Mouse (Mus musculus) hindbrain, embryonic 15.5 days (tissue): ENCODE results near the gene Zcchc14. TPM values are rescaled to one million over a fixed set of nuclear protein-coding genes. Genes with fewer than 3 reads are reported as not detected.

Source experiments
- ATAC-seq: fragments of 200-750 bp; cut with Nextera tagmentation; 2 replicates; pipeline ENCODE4 v1.8.0; 2017; ENCODE audit warnings: low read depth, moderate number of reproducible peaks, moderate TSS enrichment; ENCODE audit not compliant: low FRiP score
- H3K27ac ChIP-seq: fragments of 300-500 bp; sonication (generic); replicated peaks from 2 replicates; pipeline ENCODE4 v1.5.1; 2015; ENCODE audit warnings: mild to moderate bottlenecking, inconsistent platforms
- H3K27me3 ChIP-seq: fragments of 300-500 bp; sonication (generic); 2 replicates; pipeline ENCODE4 v1.6.1; 2015; ENCODE audit warnings: control low read depth, inconsistent platforms
- H3K36me3 ChIP-seq: fragments of 300-500 bp; sonication (generic); 2 replicates; pipeline ENCODE4 v1.6.1; 2015; ENCODE audit warnings: control low read depth, inconsistent platforms
- H3K4me1 ChIP-seq: fragments of 300-500 bp; sonication (generic); replicated peaks from 2 replicates; pipeline ENCODE4 v1.6.1; 2015; ENCODE audit warnings: control low read depth, inconsistent platforms
- H3K4me2 ChIP-seq: fragments of 300-500 bp; sonication (generic); 2 replicates; pipeline ENCODE4 v1.6.1; 2015; ENCODE audit warnings: moderate library complexity, mild to moderate bottlenecking, inconsistent platforms
- H3K4me3 ChIP-seq: fragments of 300-500 bp; sonication (generic); 2 replicates; pipeline ENCODE4 v1.5.1; 2015; ENCODE audit warnings: mild to moderate bottlenecking, inconsistent platforms
- H3K9ac ChIP-seq: fragments of 300-500 bp; sonication (generic); 2 replicates; pipeline ENCODE4 v1.6.1; 2015; ENCODE audit warnings: inconsistent platforms
- H3K9me3 ChIP-seq: fragments of 300-500 bp; sonication (generic); 2 replicates; pipeline ENCODE4 v1.6.1; 2016; ENCODE audit warnings: control low read depth, inconsistent platforms
- whole genome bisulfite sequencing: fragments of 180-500 bp; shearing (Covaris S2); methylation state at CpG from one replicate; pipeline ENCODE4 v1.1.7; 2015; 5-methylcytosine and 5-hydroxymethylcytosine counted together
- polyA plus RNA-seq: library from polyadenylated mRNA; unstranded; fragments of >200 nt; fragmentation: Nextera tagmentation; extraction: Ambion mirVana; gene quantifications from 2 replicates; pipeline ENCODE4 v1.2.1, GENCODE M21; 2015

Zcchc14 gene
- polyA plus RNA-seq, 1 experiment from 2014 or later: 21.6 TPM

- Histone ChIP-seq H3K27ac (no peak overlapping the region), H3K4me1 (peaks cover 10% of the 10 kb centered on the region), H3K9me3 (no peaks in the 10 kb centered on the region), H3K9ac (no peak overlapping the region), H3K4me2 (no peak overlapping the region), H3K36me3 (no peaks in the 10 kb centered on the region), H3K4me3 (no peak overlapping the region), H3K27me3 (no peaks in the 10 kb centered on the region)
- WGBS: 84% methylated on average over 18 of the region's 18 CpGs
- ATAC-seq: no peak
Measured at GRCm38 (mm10) chr8:121661631-121662357, 9.1 kb upstream of the Zcchc14 start.

GRCm38 (mm10) chr8:121660602-121661001 lies 7.9 kb upstream of the Zcchc14 start:
- 72% methylated on average over 15 of the region's 15 CpGs for WGBS
- Histone ChIP-seq H3K4me3 (no peak overlapping the region), H3K27ac (no peak overlapping the region), H3K4me2 (no peak overlapping the region), H3K36me3 (no peaks in the 10 kb centered on the region), H3K4me1 (peaks cover 8% of the 10 kb centered on the region), H3K9ac (no peak overlapping the region), H3K27me3 (no peaks in the 10 kb centered on the region), H3K9me3 (no peaks in the 10 kb centered on the region)
- no peak for ATAC-seq

GRCm38 (mm10) chr8:121654966-121655494 lies 2.3 kb upstream of the Zcchc14 start:
- peaks cover 28% of the 10 kb centered on the region for H3K4me1 ChIP-seq
- 82% methylated on average over 14 of the region's 14 CpGs for WGBS
- ATAC-seq: no peak
- H3K9me3 ChIP-seq: no peaks in the 10 kb centered on the region
- H3K4me3 ChIP-seq: no peak overlapping the region
- H3K9ac ChIP-seq: no peak overlapping the region
- no peak overlapping the region for H3K4me2 ChIP-seq
- H3K36me3 ChIP-seq: no peaks in the 10 kb centered on the region
- peak overlapping the region; percentile 99; the same call in 1 of the 2 replicates for H3K27ac ChIP-seq
- H3K27me3 ChIP-seq: no peaks in the 10 kb centered on the region

GRCm38 (mm10) chr8:121654131-121654530 lies 1.4 kb upstream of the Zcchc14 start:
- WGBS: 78% methylated on average over 4 of the region's 4 CpGs
- Histone ChIP-seq H3K9me3 (no peaks in the 10 kb centered on the region), H3K4me2 (peak overlapping the region; percentile 96), H3K36me3 (no peaks in the 10 kb centered on the region), H3K27ac (peak overlapping the region; percentile 99), H3K9ac (peak overlapping the region; percentile 90), H3K27me3 (no peaks in the 10 kb centered on the region), H3K4me1 (peaks cover 37% of the 10 kb centered on the region), H3K4me3 (peak overlapping the region; percentile 77)
- no peak for ATAC-seq

- ATAC-seq: no peak
- peak overlapping the region; percentile 96 for H3K4me2 ChIP-seq
- peak overlapping the region; percentile 90 for H3K9ac ChIP-seq
- peaks cover 44% of the 10 kb centered on the region for H3K4me1 ChIP-seq
- no peaks in the 10 kb centered on the region for H3K27me3 ChIP-seq
- no peaks in the 10 kb centered on the region for H3K9me3 ChIP-seq
- under 1% methylated on average over 31 of the region's 31 CpGs for WGBS
- peak overlapping the region; percentile 99 for H3K27ac ChIP-seq
- peak overlapping the region; percentile 77 for H3K4me3 ChIP-seq
- no peaks in the 10 kb centered on the region for H3K36me3 ChIP-seq
Measured at GRCm38 (mm10) chr8:121653340-121654019, 779 bp upstream of the Zcchc14 start.

GRCm38 (mm10) chr8:121651874-121652361 lies 783 bp downstream of the Zcchc14 start:
- peak overlapping the region; percentile 73 for H3K4me2 ChIP-seq
- peak overlapping the region; percentile 74 for H3K9ac ChIP-seq
- H3K9me3 ChIP-seq: no peaks in the 10 kb centered on the region
- no peaks in the 10 kb centered on the region for H3K36me3 ChIP-seq
- H3K27ac ChIP-seq: peak overlapping the region; percentile 71
- H3K4me3 ChIP-seq: peak overlapping the region; percentile 65
- no peaks in the 10 kb centered on the region for H3K27me3 ChIP-seq
- WGBS: under 1% methylated on average over 42 of the region's 56 CpGs
- H3K4me1 ChIP-seq: peaks cover 59% of the 10 kb centered on the region
- ATAC-seq: no peak

GRCm38 (mm10) chr8:121651308-121651873 lies 1.3 kb downstream of the Zcchc14 start:
- 7% methylated on average over 43 of the region's 47 CpGs for WGBS
- Histone ChIP-seq H3K9ac (peak overlapping the region; percentile 74), H3K27ac (peak overlapping the region; percentile 71), H3K36me3 (no peaks in the 10 kb centered on the region), H3K4me1 (peaks cover 65% of the 10 kb centered on the region), H3K4me3 (peak overlapping the region; percentile 65), H3K27me3 (no peaks in the 10 kb centered on the region), H3K9me3 (no peaks in the 10 kb centered on the region), H3K4me2 (peak overlapping the region; percentile 73)
- no peak for ATAC-seq

- peaks cover 72% of the 10 kb centered on the region for H3K4me1 ChIP-seq
- peak overlapping the region; percentile 74 for H3K9ac ChIP-seq
- no peaks in the 10 kb centered on the region for H3K36me3 ChIP-seq
- H3K9me3 ChIP-seq: no peaks in the 10 kb centered on the region
- peak overlapping the region; percentile 65 for H3K4me3 ChIP-seq
- no peaks in the 10 kb centered on the region for H3K27me3 ChIP-seq
- peak overlapping the region; percentile 71; the same call in 1 of the 2 replicates for H3K27ac ChIP-seq
- no peak for ATAC-seq
- peak overlapping the region; percentile 73 for H3K4me2 ChIP-seq
- WGBS: 53% methylated on average over 20 of the region's 20 CpGs
Measured at GRCm38 (mm10) chr8:121650389-121651307, 2.1 kb downstream of the Zcchc14 start.

- peaks cover 78% of the 10 kb centered on the region for H3K4me1 ChIP-seq
- H3K4me2 ChIP-seq: peak overlapping the region; percentile 73
- ATAC-seq: no peak
- no peaks in the 10 kb centered on the region for H3K36me3 ChIP-seq
- H3K4me3 ChIP-seq: peak overlapping the region; percentile 65
- 20% methylated on average over 10 of the region's 10 CpGs for WGBS
- H3K27ac ChIP-seq: no peak overlapping the region
- peak overlapping the region; percentile 74 for H3K9ac ChIP-seq
- no peaks in the 10 kb centered on the region for H3K27me3 ChIP-seq
- H3K9me3 ChIP-seq: no peaks in the 10 kb centered on the region
Measured at GRCm38 (mm10) chr8:121649904-121650303, 2.8 kb downstream of the Zcchc14 start.

- H3K4me1 ChIP-seq: peaks cover 77% of the 10 kb centered on the region
- no peaks in the 10 kb centered on the region for H3K9me3 ChIP-seq
- WGBS: 75% methylated on average over 5 of the region's 5 CpGs
- no peaks in the 10 kb centered on the region for H3K36me3 ChIP-seq
- H3K4me2 ChIP-seq: peak overlapping the region; percentile 73
- peak overlapping the region; percentile 65 for H3K4me3 ChIP-seq
- no peak for ATAC-seq
- H3K27ac ChIP-seq: no peak overlapping the region
- peak overlapping the region; percentile 74 for H3K9ac ChIP-seq
- H3K27me3 ChIP-seq: no peaks in the 10 kb centered on the region
Measured at GRCm38 (mm10) chr8:121649423-121649822, 3.3 kb downstream of the Zcchc14 start.

GRCm38 (mm10) chr8:121648451-121648850 lies 4.2 kb downstream of the Zcchc14 start:
- Histone ChIP-seq H3K27ac (no peak overlapping the region), H3K36me3 (no peaks in the 10 kb centered on the region), H3K9me3 (no peaks in the 10 kb centered on the region), H3K9ac (no peak overlapping the region; the same call in 1 of the 2 replicates), H3K27me3 (no peaks in the 10 kb centered on the region), H3K4me2 (peak overlapping the region; percentile 73), H3K4me3 (peak overlapping the region; percentile 65), H3K4me1 (peaks cover 77% of the 10 kb centered on the region)
- ATAC-seq: no peak
- WGBS: 45% methylated on average over 16 of the region's 16 CpGs
